Mouse (Mus musculus): ENCODE results near the gene Kif1b. TPM values are rescaled to one million over a fixed set of nuclear protein-coding genes. Genes with fewer than 3 reads are reported as not detected.

The Kif1b gene
- polyA plus RNA-seq, 1 experiment from 2014 or later = 63.4 TPM

- Histone ChIP-seq H3K4me1 (no peaks in the 10 kb centered on the region), H3K36me3 (peaks cover 100% of the 10 kb centered on the region), H3K4me3 (no peak overlapping the region), H3K27me3 (ENCODE audit: low read depth, poor library complexity, severe bottlenecking) (no peaks in the 10 kb centered on the region), H3K27ac (replicated peaks) (no peak overlapping the region), H3K9me3 (replicated peaks) (no peaks in the 10 kb centered on the region)
- DNase-seq (ENCODE audit: low spot score) = no peak
- 95% methylated on average over 6 of the region's 6 CpGs for WGBS
These were observed 151.8 kb downstream of the Kif1b start for GRCm38 (mm10) chr4:149155711-149156110.

- peaks cover 100% of the 10 kb centered on the region for H3K36me3 ChIP-seq
- H3K27ac ChIP-seq (replicated peaks) = no peak overlapping the region
- H3K9me3 ChIP-seq (replicated peaks) = no peaks in the 10 kb centered on the region
- H3K27me3 ChIP-seq (ENCODE audit: low read depth, poor library complexity, severe bottlenecking) = no peaks in the 10 kb centered on the region
- no peak overlapping the region for H3K4me3 ChIP-seq
- 96% methylated on average over 7 of the region's 7 CpGs for WGBS
- H3K4me1 ChIP-seq = peaks cover 3% of the 10 kb centered on the region; the same call in 1 of the 2 replicates
- no peak for DNase-seq (ENCODE audit: low spot score)
These were observed 152.6 kb downstream of the Kif1b start for GRCm38 (mm10) chr4:149154859-149155258.

GRCm38 (mm10) chr4:149150721-149151120 lies 156.8 kb downstream of the Kif1b start:
- H3K36me3 ChIP-seq = peaks cover 68% of the 10 kb centered on the region

GRCm38 (mm10) chr4:149150256-149150655 lies 157.2 kb downstream of the Kif1b start:
- H3K4me1 ChIP-seq = peaks cover 14% of the 10 kb centered on the region
- DNase-seq (ENCODE audit: low spot score) = no peak
- H3K27me3 ChIP-seq (ENCODE audit: low read depth, poor library complexity, severe bottlenecking) = no peaks in the 10 kb centered on the region
- no peak overlapping the region for H3K4me3 ChIP-seq
- no peaks in the 10 kb centered on the region for H3K9me3 ChIP-seq (replicated peaks)
- peaks cover 64% of the 10 kb centered on the region for H3K36me3 ChIP-seq
- WGBS = 88% methylated on average over 11 of the region's 11 CpGs
- no peak overlapping the region for H3K27ac ChIP-seq (replicated peaks)

More at GRCm38 (mm10) chr4:149150721-149151120, 156.8 kb downstream of the Kif1b start:
- H3K27ac ChIP-seq (replicated peaks) = no peak overlapping the region
- H3K27me3 ChIP-seq (ENCODE audit: low read depth, poor library complexity, severe bottlenecking) = no peaks in the 10 kb centered on the region
- H3K4me3 ChIP-seq = no peak overlapping the region
- WGBS = 90% methylated on average over 11 of the region's 11 CpGs
- peaks cover 13% of the 10 kb centered on the region for H3K4me1 ChIP-seq
- no peak for DNase-seq (ENCODE audit: low spot score)
- H3K9me3 ChIP-seq (replicated peaks) = no peaks in the 10 kb centered on the region

- Histone ChIP-seq H3K9me3 (replicated peaks) (no peaks in the 10 kb centered on the region), H3K27me3 (ENCODE audit: low read depth, poor library complexity, severe bottlenecking) (no peaks in the 10 kb centered on the region), H3K4me1 (peaks cover 21% of the 10 kb centered on the region), H3K27ac (replicated peaks) (0 out of 2 replicates have a peak overlapping the region, but pooled peaks have one; percentile 9), H3K36me3 (peaks cover 57% of the 10 kb centered on the region), H3K4me3 (no peak overlapping the region)
- 76% methylated on average over 7 of the region's 7 CpGs for WGBS
- DNase-seq (ENCODE audit: low spot score) = no peak
These were observed 157.9 kb downstream of the Kif1b start for GRCm38 (mm10) chr4:149149611-149150010.

GRCm38 (mm10) chr4:149149196-149149595 lies 158.3 kb downstream of the Kif1b start:
- Histone ChIP-seq H3K4me1 (peaks cover 22% of the 10 kb centered on the region), H3K27ac (replicated peaks) (0 out of 2 replicates have a peak overlapping the region, but pooled peaks have one; percentile 9), H3K36me3 (peaks cover 53% of the 10 kb centered on the region), H3K4me3 (no peak overlapping the region), H3K9me3 (replicated peaks) (no peaks in the 10 kb centered on the region), H3K27me3 (ENCODE audit: low read depth, poor library complexity, severe bottlenecking) (no peaks in the 10 kb centered on the region)
- no peak for DNase-seq (ENCODE audit: low spot score)
- WGBS = 86% methylated on average over 9 of the region's 9 CpGs

GRCm38 (mm10) chr4:149148084-149148483 lies 159.4 kb downstream of the Kif1b start:
- no peak for DNase-seq (ENCODE audit: low spot score)
- 83% methylated on average over 4 of the region's 4 CpGs for whole genome bisulfite sequencing

GRCm38 (mm10) chr4:149147528-149147927 lies 160.0 kb downstream of the Kif1b start:
- Histone ChIP-seq H3K9me3 (replicated peaks) (no peaks in the 10 kb centered on the region), H3K4me1 (peaks cover 22% of the 10 kb centered on the region), H3K27me3 (ENCODE audit: low read depth, poor library complexity, severe bottlenecking) (no peaks in the 10 kb centered on the region; the same call in 1 of the 2 replicates), H3K36me3 (peaks cover 37% of the 10 kb centered on the region), H3K27ac (replicated peaks) (no peak overlapping the region), H3K4me3 (no peak overlapping the region)
- WGBS = 87% methylated on average over 7 of the region's 7 CpGs
- DNase-seq (ENCODE audit: low spot score) = no peak

More at GRCm38 (mm10) chr4:149148084-149148483, 159.4 kb downstream of the Kif1b start:
- no peaks in the 10 kb centered on the region; the same call in 1 of the 2 replicates for H3K27me3 ChIP-seq (ENCODE audit: low read depth, poor library complexity, severe bottlenecking)
- peaks cover 42% of the 10 kb centered on the region for H3K36me3 ChIP-seq
- no peak overlapping the region for H3K4me3 ChIP-seq
- H3K4me1 ChIP-seq = peaks cover 22% of the 10 kb centered on the region
- H3K27ac ChIP-seq (replicated peaks) = no peak overlapping the region
- H3K9me3 ChIP-seq (replicated peaks) = no peaks in the 10 kb centered on the region

GRCm38 (mm10) chr4:149145151-149145550 lies 162.3 kb downstream of the Kif1b start:
- WGBS = 73% methylated on average over 4 of the region's 4 CpGs
- peaks cover 13% of the 10 kb centered on the region for H3K36me3 ChIP-seq
- H3K4me3 ChIP-seq = no peak overlapping the region
- H3K9me3 ChIP-seq (replicated peaks) = no peaks in the 10 kb centered on the region
- peaks cover 20% of the 10 kb centered on the region for H3K4me1 ChIP-seq
- DNase-seq (ENCODE audit: low spot score) = no peak
- H3K27ac ChIP-seq (replicated peaks) = peak overlapping the region; percentile 78
- H3K27me3 ChIP-seq (ENCODE audit: low read depth, poor library complexity, severe bottlenecking) = no peaks in the 10 kb centered on the region; the same call in 1 of the 2 replicates

GRCm38 (mm10) chr4:149144459-149144858 lies 163.0 kb downstream of the Kif1b start:
- WGBS = 5% methylated on average over 3 of the region's 3 CpGs

GRCm38 (mm10) chr4:149143594-149143993 lies 163.9 kb downstream of the Kif1b start:
- 33% methylated on average over 4 of the region's 4 CpGs for WGBS
- H3K9me3 ChIP-seq (replicated peaks) = no peaks in the 10 kb centered on the region
- no peak for DNase-seq (ENCODE audit: low spot score)

More at GRCm38 (mm10) chr4:149144459-149144858, 163.0 kb downstream of the Kif1b start:
- Histone ChIP-seq H3K9me3 (replicated peaks) (no peaks in the 10 kb centered on the region), H3K4me3 (peak overlapping the region; percentile 7; the same call in 1 of the 2 replicates), H3K27ac (replicated peaks) (peak overlapping the region; percentile 78), H3K4me1 (peaks cover 20% of the 10 kb centered on the region), H3K36me3 (peaks cover 6% of the 10 kb centered on the region), H3K27me3 (ENCODE audit: low read depth, poor library complexity, severe bottlenecking) (no peaks in the 10 kb centered on the region; the same call in 1 of the 2 replicates)
- peak; percentile 86 for DNase-seq (ENCODE audit: low spot score)

GRCm38 (mm10) chr4:149138515-149138914 lies 169.0 kb downstream of the Kif1b start:
- no peaks in the 10 kb centered on the region; the same call in 1 of the 2 replicates for H3K27me3 ChIP-seq (ENCODE audit: low read depth, poor library complexity, severe bottlenecking)
- no peak overlapping the region for H3K27ac ChIP-seq (replicated peaks)
- no peak for DNase-seq (ENCODE audit: low spot score)
- H3K36me3 ChIP-seq = peaks cover 13% of the 10 kb centered on the region
- H3K4me1 ChIP-seq = peaks cover 11% of the 10 kb centered on the region
- no peak overlapping the region for H3K4me3 ChIP-seq
- 85% methylated on average over 8 of the region's 8 CpGs for WGBS
- H3K9me3 ChIP-seq (replicated peaks) = no peaks in the 10 kb centered on the region

More at GRCm38 (mm10) chr4:149143594-149143993, 163.9 kb downstream of the Kif1b start:
- no peak overlapping the region for H3K4me3 ChIP-seq
- H3K27me3 ChIP-seq (ENCODE audit: low read depth, poor library complexity, severe bottlenecking) = no peaks in the 10 kb centered on the region; the same call in 1 of the 2 replicates
- H3K27ac ChIP-seq (replicated peaks) = no peak overlapping the region
- no peaks in the 10 kb centered on the region for H3K36me3 ChIP-seq
- peaks cover 20% of the 10 kb centered on the region for H3K4me1 ChIP-seq

GRCm38 (mm10) chr4:149136982-149137770 lies 170.3 kb downstream of the Kif1b start, which contains the start of gene Cenps:
TSS of gene Cenps (minus strand) at chr4:149137629.
- Histone ChIP-seq H3K27ac (replicated peaks) (peak within 1 kb of the TSS; percentile 93), H3K4me1 (peaks cover 18% of the 10 kb centered on the region), H3K9me3 (replicated peaks) (no peaks in the 10 kb centered on the region), H3K27me3 (ENCODE audit: low read depth, poor library complexity, severe bottlenecking) (no peaks in the 10 kb centered on the region), H3K36me3 (peaks cover 24% of the 10 kb centered on the region), H3K4me3 (peak within 1 kb of the TSS; percentile 60)
- WGBS = under 1% methylated on average over 68 of the region's 68 CpGs
- DNase-seq (ENCODE audit: low spot score) = peak; percentile 95
